Mouse (Mus musculus) hindbrain, embryonic 12.5 days (tissue): ENCODE results near the gene Crlf1. TPM values are rescaled to one million over a fixed set of nuclear protein-coding genes. Genes with fewer than 3 reads are reported as not detected.
"Not testable (repeated sequence)": the region's sequence is repeated elsewhere in the genome, so short reads cannot be mapped to it uniquely, and the experiment has no call there.

Source experiments
- ATAC-seq: fragments of 200-750 bp; cut with Nextera tagmentation; 2 replicates; pipeline ENCODE4 v1.8.0; 2017; ENCODE audit warnings: moderate TSS enrichment; ENCODE audit not compliant: low FRiP score
- H3K27ac ChIP-seq: fragments of 300-500 bp; sonication (generic); 2 replicates; pipeline ENCODE4 v1.5.1; 2016; ENCODE audit warnings: mild to moderate bottlenecking
- H3K27me3 ChIP-seq: fragments of 300-500 bp; sonication (generic); 2 replicates; pipeline ENCODE4 v1.6.1; 2016; ENCODE audit warnings: mild to moderate bottlenecking
- H3K36me3 ChIP-seq: fragments of 300-500 bp; sonication (generic); 2 replicates; pipeline ENCODE4 v1.6.1; 2016; ENCODE audit warnings: mild to moderate bottlenecking
- H3K4me1 ChIP-seq: fragments of 300-500 bp; sonication (generic); 2 replicates; pipeline ENCODE4 v1.6.1; 2016
- H3K4me2 ChIP-seq: fragments of 300-500 bp; sonication (generic); replicated peaks from 2 replicates; pipeline ENCODE4 v1.6.1; 2016; ENCODE audit warnings: mild to moderate bottlenecking
- H3K4me3 ChIP-seq: fragments of 300-500 bp; sonication (generic); 2 replicates; pipeline ENCODE4 v1.5.1; 2016; ENCODE audit warnings: mild to moderate bottlenecking
- H3K9ac ChIP-seq: fragments of 300-500 bp; sonication (generic); 2 replicates; pipeline ENCODE4 v1.6.1; 2016; ENCODE audit warnings: mild to moderate bottlenecking, moderate library complexity
- H3K9me3 ChIP-seq: fragments of 300-500 bp; sonication (generic); replicated peaks from 2 replicates; pipeline ENCODE4 v1.6.1; 2016; ENCODE audit warnings: mild to moderate bottlenecking
- WGBS: fragments of 180-500 bp; shearing (Covaris S2); methylation state at CpG from one replicate; pipeline ENCODE4 v1.1.7; 2016; 5-methylcytosine and 5-hydroxymethylcytosine counted together
- polyA plus RNA-seq: library from polyadenylated mRNA; unstranded; fragments of >200 nt; fragmentation: Nextera tagmentation; extraction: Ambion mirVana; gene quantifications from 2 replicates; pipeline ENCODE4 v1.2.1, GENCODE M21; 2016

Crlf1 gene
- polyA plus RNA-seq, 1 experiment from 2014 or later, result 4.2 TPM

GRCm38 (mm10) chr8:70504291-70504716 is 11.3 kb downstream of the Crlf1 start:
- peaks cover 43% of the 10 kb centered on the region for H3K4me1 ChIP-seq
- no peak overlapping the region for H3K4me3 ChIP-seq
- peaks cover 21% of the 10 kb centered on the region for H3K36me3 ChIP-seq
- H3K9ac ChIP-seq, result peak overlapping the region; percentile 28; the same call in 1 of the 2 replicates
- H3K9me3 ChIP-seq, result no peaks in the 10 kb centered on the region
- H3K27ac ChIP-seq, result no peak overlapping the region
- 0 out of 2 replicates have a peak overlapping the region, but pooled peaks have one; percentile 9 for H3K4me2 ChIP-seq
- peaks cover 50% of the 10 kb centered on the region for H3K27me3 ChIP-seq
- ATAC-seq, result no peak
- WGBS, result 44% methylated on average over 16 of the region's 16 CpGs

DNA sequence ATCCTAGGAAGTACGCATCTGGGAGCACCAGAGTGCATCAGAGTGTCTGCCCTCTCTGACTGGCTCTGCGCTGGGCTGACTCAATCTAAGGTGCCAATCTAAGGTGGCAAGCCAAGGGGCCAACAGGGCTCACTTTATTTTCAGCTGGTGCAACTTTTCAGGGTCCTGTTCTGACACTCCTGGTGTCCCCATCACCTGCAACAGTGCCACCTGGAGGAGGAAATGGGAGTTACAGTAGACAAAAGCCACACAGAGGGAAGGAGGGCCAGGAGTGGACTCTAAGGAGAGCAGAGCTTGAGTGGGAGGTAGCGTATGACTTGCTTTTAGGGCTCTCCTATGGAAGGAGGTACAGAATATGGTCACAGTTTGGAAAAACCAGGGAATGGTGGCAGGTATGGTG is 11.9 kb downstream of the Crlf1 start:
- no peak for ATAC-seq
- H3K4me1 ChIP-seq, result peaks cover 47% of the 10 kb centered on the region
- H3K9me3 ChIP-seq, result no peaks in the 10 kb centered on the region
- H3K27ac ChIP-seq, result no peak overlapping the region
- H3K27me3 ChIP-seq, result peaks cover 44% of the 10 kb centered on the region
- H3K9ac ChIP-seq, result no peak overlapping the region
- WGBS, result 71% methylated on average over 3 of the region's 3 CpGs
- H3K36me3 ChIP-seq, result peaks cover 21% of the 10 kb centered on the region
- 0 out of 2 replicates have a peak overlapping the region, but pooled peaks have one; percentile 87 for H3K4me2 ChIP-seq
- H3K4me3 ChIP-seq, result no peak overlapping the region

GRCm38 (mm10) chr8:70505698-70506327 is 12.9 kb downstream of the Crlf1 start:
- Histone ChIP-seq H3K27me3 (peaks cover 35% of the 10 kb centered on the region), H3K9ac (peak overlapping the region; percentile 85), H3K4me2 (peak overlapping the region; percentile 87), H3K4me3 (peak overlapping the region; percentile 74), H3K36me3 (peaks cover 21% of the 10 kb centered on the region), H3K4me1 (peaks cover 45% of the 10 kb centered on the region), H3K9me3 (no peaks in the 10 kb centered on the region), H3K27ac (peak overlapping the region; percentile 94)
- 36% methylated on average over 32 of the region's 32 CpGs for WGBS
- ATAC-seq, result peak; percentile 18; the same call in 1 of the 2 replicates

DNA sequence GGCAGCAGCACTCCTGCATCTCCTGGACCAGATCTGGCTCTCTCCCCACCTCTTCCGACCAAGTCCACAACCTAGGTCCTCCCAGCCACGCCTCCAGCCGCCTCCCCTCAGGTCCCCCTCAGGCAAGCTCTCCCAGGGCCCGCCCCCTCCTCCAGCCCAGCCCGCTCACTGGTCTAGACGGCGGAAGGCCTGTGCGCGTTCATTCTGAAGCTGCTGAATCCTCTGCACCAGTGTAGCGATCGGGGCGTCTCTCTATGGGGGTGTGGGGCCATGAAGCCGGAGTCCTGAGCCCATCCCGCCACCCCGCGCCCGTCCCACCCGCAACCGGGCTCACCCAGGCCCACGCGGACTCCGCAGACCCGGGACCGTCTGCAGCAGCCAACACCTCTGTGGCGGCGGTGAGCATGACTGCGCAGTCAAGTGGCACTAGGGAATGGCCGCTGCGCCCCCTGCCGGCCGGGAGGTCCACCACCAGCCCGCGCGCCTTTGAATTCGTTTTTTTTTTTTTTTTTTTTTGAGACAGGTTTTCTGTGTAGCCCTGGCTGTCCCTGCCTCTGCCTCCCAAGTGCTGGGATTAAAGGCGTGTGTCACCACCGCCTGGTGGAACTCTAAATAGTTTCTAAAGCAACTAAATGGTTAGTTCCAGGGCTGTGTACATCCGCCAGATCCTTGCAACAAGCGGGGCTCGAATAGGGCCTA is 13.5 kb downstream of the Crlf1 start, which contains the start of gene Rex1bd:
TSS of gene Rex1bd (minus strand) at position 425 of the 699 bp plus-strand sequence.
- peak within 1 kb of the TSS; percentile 85 for H3K9ac ChIP-seq
- H3K4me1 ChIP-seq, result peaks cover 43% of the 10 kb centered on the region
- H3K27ac ChIP-seq, result peak within 1 kb of the TSS; percentile 94
- peak within 1 kb of the TSS; percentile 74 for H3K4me3 ChIP-seq
- peaks cover 21% of the 10 kb centered on the region for H3K36me3 ChIP-seq
- H3K27me3 ChIP-seq, result peaks cover 28% of the 10 kb centered on the region
- 1% methylated on average over 40 of the region's 40 CpGs for WGBS
- no peaks in the 10 kb centered on the region for H3K9me3 ChIP-seq
- H3K4me2 ChIP-seq, result peak within 1 kb of the TSS; percentile 87
- peak; percentile 85 for ATAC-seq

- WGBS, result 65% methylated on average over 5 of the region's 5 CpGs
- peak overlapping the region; percentile 94 for H3K27ac ChIP-seq
- no peaks in the 10 kb centered on the region for H3K9me3 ChIP-seq
- peak overlapping the region; percentile 74; the same call in 1 of the 2 replicates for H3K4me3 ChIP-seq
- no peak overlapping the region for H3K9ac ChIP-seq
- peaks cover 23% of the 10 kb centered on the region for H3K27me3 ChIP-seq
- H3K4me1 ChIP-seq, result peaks cover 44% of the 10 kb centered on the region
- no peak for ATAC-seq
- peak overlapping the region; percentile 87; the same call in 1 of the 2 replicates for H3K4me2 ChIP-seq
- peaks cover 21% of the 10 kb centered on the region for H3K36me3 ChIP-seq
Measured at GRCm38 (mm10) chr8:70507027-70507393, 14.1 kb downstream of the Crlf1 start.

DNA sequence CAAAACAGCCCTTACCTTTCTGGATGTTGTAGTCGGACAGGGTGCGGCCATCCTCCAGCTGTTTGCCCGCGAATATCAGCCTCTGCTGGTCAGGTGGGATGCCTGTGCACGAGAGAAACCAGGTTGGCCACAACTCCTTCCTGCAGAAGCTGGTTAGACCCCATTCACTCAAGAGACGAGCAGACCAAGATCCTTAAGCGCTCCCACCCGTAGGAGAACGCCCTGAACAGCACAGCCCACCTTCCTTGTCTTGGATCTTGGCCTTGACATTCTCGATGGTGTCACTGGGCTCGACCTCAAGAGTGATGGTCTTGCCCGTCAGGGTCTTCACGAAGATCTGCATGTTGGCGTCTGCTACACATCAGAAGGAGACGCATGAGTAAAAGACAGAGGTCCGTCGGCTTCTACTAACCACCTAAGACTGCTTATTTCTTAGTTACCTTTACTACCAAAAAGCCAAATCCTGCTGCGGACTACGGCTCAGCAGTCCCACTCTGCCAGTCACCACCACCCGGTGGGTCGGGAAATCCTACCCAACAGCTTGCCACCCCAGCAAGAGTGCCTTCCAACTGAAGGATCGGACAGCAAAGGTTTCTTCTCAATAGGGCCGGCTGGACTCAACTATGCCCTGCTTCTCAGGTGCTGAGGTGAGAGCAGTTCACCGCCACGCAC is 16.5 kb downstream of the Crlf1 start:
- WGBS, result 16% methylated on average over 25 of the region's 25 CpGs

GRCm38 (mm10) chr8:70510228-70510915 is 17.4 kb downstream of the Crlf1 start, which contains the start of gene Uba52:
Uba52 (minus strand) TSS chr8:70510801.
- peak within 1 kb of the TSS; percentile 100 for H3K4me3 ChIP-seq
- peaks cover 42% of the 10 kb centered on the region for H3K36me3 ChIP-seq
- peak within 1 kb of the TSS; percentile 99 for H3K9ac ChIP-seq
- H3K4me2 ChIP-seq, result peak within 1 kb of the TSS; percentile 97
- no peaks in the 10 kb centered on the region for H3K9me3 ChIP-seq
- ATAC-seq, result peak; percentile 84
- H3K4me1 ChIP-seq, result peaks cover 25% of the 10 kb centered on the region
- peak within 1 kb of the TSS; percentile 96 for H3K27ac ChIP-seq
- H3K27me3 ChIP-seq, result no peaks in the 10 kb centered on the region
- WGBS, result 1% methylated on average over 69 of the region's 74 CpGs

More for the DNA sequence above, 16.5 kb downstream of the Crlf1 start:
- Histone ChIP-seq H3K27ac (peak overlapping the region; percentile 96; the same call in 1 of the 2 replicates), H3K4me1 (peaks cover 33% of the 10 kb centered on the region), H3K9me3 (no peaks in the 10 kb centered on the region), H3K9ac (peak overlapping the region; percentile 99), H3K36me3 (peaks cover 38% of the 10 kb centered on the region), H3K4me3 (peak overlapping the region; percentile 100), H3K27me3 (no peaks in the 10 kb centered on the region), H3K4me2 (peak overlapping the region; percentile 97)
- ATAC-seq, result no peak

- Histone ChIP-seq H3K4me2 (peak overlapping the region; percentile 97), H3K27ac (peak overlapping the region; percentile 96; the same call in 1 of the 2 replicates), H3K36me3 (peaks cover 43% of the 10 kb centered on the region), H3K4me1 (peaks cover 19% of the 10 kb centered on the region), H3K4me3 (peak overlapping the region; percentile 100)
- WGBS, result 89% methylated on average over 6 of the region's 6 CpGs
- not testable (repeated sequence) for ATAC-seq, H3K9me3 ChIP-seq, H3K27me3 ChIP-seq, H3K9ac ChIP-seq
Measured at GRCm38 (mm10) chr8:70511174-70511573, 18.2 kb downstream of the Crlf1 start.

- peak overlapping the region; percentile 97; the same call in 1 of the 2 replicates for H3K4me2 ChIP-seq
- H3K9ac ChIP-seq, result no peak overlapping the region
- 95% methylated on average over 2 of the region's 2 CpGs for WGBS
- ATAC-seq, result no peak
- no peaks in the 10 kb centered on the region for H3K9me3 ChIP-seq
- peaks cover 19% of the 10 kb centered on the region for H3K4me1 ChIP-seq
- H3K4me3 ChIP-seq, result no peak overlapping the region
- H3K36me3 ChIP-seq, result peaks cover 49% of the 10 kb centered on the region
- no peak overlapping the region for H3K27ac ChIP-seq
- no peaks in the 10 kb centered on the region for H3K27me3 ChIP-seq
Measured at GRCm38 (mm10) chr8:70511770-70512169, 18.8 kb downstream of the Crlf1 start.

GRCm38 (mm10) chr8:70512253-70512903 is 19.4 kb downstream of the Crlf1 start:
- no peaks in the 10 kb centered on the region for H3K9me3 ChIP-seq
- H3K4me2 ChIP-seq, result no peak overlapping the region
- H3K27ac ChIP-seq, result no peak overlapping the region
- whole genome bisulfite sequencing, result 91% methylated on average over 11 of the region's 11 CpGs
- no peak overlapping the region for H3K4me3 ChIP-seq
- peaks cover 46% of the 10 kb centered on the region for H3K36me3 ChIP-seq
- ATAC-seq, result no peak
- no peaks in the 10 kb centered on the region for H3K27me3 ChIP-seq
- peaks cover 19% of the 10 kb centered on the region for H3K4me1 ChIP-seq
- 0 out of 2 replicates have a peak overlapping the region, but pooled peaks have one; percentile 23 for H3K9ac ChIP-seq

GRCm38 (mm10) chr8:70513441-70513840 is 20.5 kb downstream of the Crlf1 start:
- Histone ChIP-seq H3K27ac (no peak overlapping the region), H3K27me3 (no peaks in the 10 kb centered on the region), H3K4me1 (peaks cover 18% of the 10 kb centered on the region), H3K4me2 (no peak overlapping the region), H3K4me3 (no peak overlapping the region), H3K9ac (no peak overlapping the region), H3K9me3 (no peaks in the 10 kb centered on the region), H3K36me3 (peaks cover 38% of the 10 kb centered on the region)
- ATAC-seq, result no peak
- WGBS, result 72% methylated on average over 2 of the region's 2 CpGs
